Mouse (Mus musculus): ENCODE results near the gene Cd80. TPM values are rescaled to one million over a fixed set of nuclear protein-coding genes. Genes with fewer than 3 reads are reported as not detected.

Gene Cd80
- polyA plus RNA-seq, 1 experiment, result 0.33 TPM

- Histone ChIP-seq H3K27ac (ENCODE audit: insufficient read depth, low read depth, low read length) (no peak overlapping the region), H3K27me3 (ENCODE audit: control insufficient read depth, insufficient read depth, low read length) (no peaks in the 10 kb centered on the region), H3K36me3 (ENCODE audit: control insufficient read depth, insufficient read depth, low read length) (peaks cover 3% of the 10 kb centered on the region; the same call in 1 of the 2 replicates), H3K4me1 (ENCODE audit: control insufficient read depth, insufficient read depth, insufficient read length, low read length) (peaks cover 8% of the 10 kb centered on the region; the same call in 1 of the 2 replicates), H3K4me3 (ENCODE audit: low read depth, low read length) (no peak overlapping the region)
- 93% methylated on average over 4 of the region's 4 CpGs for WGBS
- TF ChIP-seq CTCF (IDR thresholded peaks at IDR 0.05; ENCODE audit: extremely low read depth, insufficient read length, insufficient replicate concordance, low read depth, low read length) (no peak), POLR2A (IDR thresholded peaks at IDR 0.05; ENCODE audit: low read depth, low read length) (no peak)
These were observed 1.4 kb upstream of the Cd80 start for GRCm38 (mm10) chr16:38453952-38454351.

- no peaks in the 10 kb centered on the region for H3K27me3 ChIP-seq (ENCODE audit: control insufficient read depth, insufficient read depth, low read length)
- H3K4me3 ChIP-seq (ENCODE audit: low read depth, low read length), result no peak overlapping the region
- peaks cover 8% of the 10 kb centered on the region; the same call in 1 of the 2 replicates for H3K4me1 ChIP-seq (ENCODE audit: control insufficient read depth, insufficient read depth, insufficient read length, low read length)
- no peak for TF ChIP-seq CTCF (IDR thresholded peaks at IDR 0.05; ENCODE audit: extremely low read depth, insufficient read length, insufficient replicate concordance, low read depth, low read length)
- 81% methylated on average over 11 of the region's 11 CpGs for WGBS
- no peak overlapping the region for H3K27ac ChIP-seq (ENCODE audit: insufficient read depth, low read depth, low read length)
- H3K36me3 ChIP-seq (ENCODE audit: control insufficient read depth, insufficient read depth, low read length), result peaks cover 3% of the 10 kb centered on the region; the same call in 1 of the 2 replicates
These were observed 667 bp upstream of the Cd80 start for GRCm38 (mm10) chr16:38454533-38455254.

GRCm38 (mm10) chr16:38456812-38457567, 1.6 kb downstream of the Cd80 start:
- Histone ChIP-seq H3K4me3 (ENCODE audit: low read depth, low read length) (no peak overlapping the region), H3K27ac (ENCODE audit: insufficient read depth, low read depth, low read length) (peak overlapping the region; percentile 43), H3K36me3 (ENCODE audit: control insufficient read depth, insufficient read depth, low read length) (no peaks in the 10 kb centered on the region), H3K27me3 (ENCODE audit: control insufficient read depth, insufficient read depth, low read length) (no peaks in the 10 kb centered on the region), H3K4me1 (ENCODE audit: control insufficient read depth, insufficient read depth, insufficient read length, low read length) (peaks cover 3% of the 10 kb centered on the region; the same call in 1 of the 2 replicates)
- TF ChIP-seq POLR2A (IDR thresholded peaks at IDR 0.05; ENCODE audit: low read depth, low read length) (no peak), CTCF (IDR thresholded peaks at IDR 0.05; ENCODE audit: extremely low read depth, insufficient read length, insufficient replicate concordance, low read depth, low read length) (no peak)
- 60% methylated on average over 11 of the region's 11 CpGs for WGBS

GRCm38 (mm10) chr16:38458600-38459280, 3.4 kb downstream of the Cd80 start:
- WGBS, result 47% methylated on average over 6 of the region's 6 CpGs
- Histone ChIP-seq H3K4me1 (ENCODE audit: control insufficient read depth, insufficient read depth, insufficient read length, low read length) (peaks cover 3% of the 10 kb centered on the region; the same call in 1 of the 2 replicates), H3K27ac (ENCODE audit: insufficient read depth, low read depth, low read length) (no peak overlapping the region; the same call in 1 of the 2 replicates)

GRCm38 (mm10) chr16:38459990-38460389, 4.6 kb downstream of the Cd80 start:
- no peaks in the 10 kb centered on the region for H3K27me3 ChIP-seq (ENCODE audit: control insufficient read depth, insufficient read depth, low read length)
- no peaks in the 10 kb centered on the region for H3K36me3 ChIP-seq (ENCODE audit: control insufficient read depth, insufficient read depth, low read length)
- no peak overlapping the region for H3K27ac ChIP-seq (ENCODE audit: insufficient read depth, low read depth, low read length)
- H3K4me3 ChIP-seq (ENCODE audit: low read depth, low read length), result no peak overlapping the region
- H3K4me1 ChIP-seq (ENCODE audit: control insufficient read depth, insufficient read depth, insufficient read length, low read length), result peaks cover 3% of the 10 kb centered on the region; the same call in 1 of the 2 replicates
- WGBS, result 89% methylated on average over 4 of the region's 4 CpGs
- TF ChIP-seq CTCF (IDR thresholded peaks at IDR 0.05; ENCODE audit: extremely low read depth, insufficient read length, insufficient replicate concordance, low read depth, low read length) (no peak), POLR2A (IDR thresholded peaks at IDR 0.05; ENCODE audit: low read depth, low read length) (no peak)

More at GRCm38 (mm10) chr16:38458600-38459280, 3.4 kb downstream of the Cd80 start:
- Histone ChIP-seq H3K4me3 (ENCODE audit: low read depth, low read length) (no peak overlapping the region), H3K36me3 (ENCODE audit: control insufficient read depth, insufficient read depth, low read length) (no peaks in the 10 kb centered on the region), H3K27me3 (ENCODE audit: control insufficient read depth, insufficient read depth, low read length) (no peaks in the 10 kb centered on the region)
- TF ChIP-seq POLR2A (IDR thresholded peaks at IDR 0.05; ENCODE audit: low read depth, low read length), result no peak

GRCm38 (mm10) chr16:38461749-38462148, 6.4 kb downstream of the Cd80 start:
- Histone ChIP-seq H3K36me3 (ENCODE audit: control insufficient read depth, insufficient read depth, low read length) (no peaks in the 10 kb centered on the region), H3K27ac (ENCODE audit: insufficient read depth, low read depth, low read length) (no peak overlapping the region), H3K4me1 (ENCODE audit: control insufficient read depth, insufficient read depth, insufficient read length, low read length) (peaks cover 3% of the 10 kb centered on the region; the same call in 1 of the 2 replicates), H3K4me3 (ENCODE audit: low read depth, low read length) (no peak overlapping the region), H3K27me3 (ENCODE audit: control insufficient read depth, insufficient read depth, low read length) (no peaks in the 10 kb centered on the region)
- TF ChIP-seq CTCF (IDR thresholded peaks at IDR 0.05; ENCODE audit: extremely low read depth, insufficient read length, insufficient replicate concordance, low read depth, low read length) (no peak), POLR2A (IDR thresholded peaks at IDR 0.05; ENCODE audit: low read depth, low read length) (no peak)
- 79% methylated on average over 8 of the region's 8 CpGs for WGBS

All from small intestine, adult 2 months (tissue).